Mouse (Mus musculus): ENCODE results near the gene Gm17174. TPM values are rescaled to one million over a fixed set of nuclear protein-coding genes. Genes with fewer than 3 reads are reported as not detected.

Gene Gm17174
- polyA plus RNA-seq (2014; fragmentation: Illumina TruSeq; extraction: RNeasy Lipid Tissue Mini Kit (QIAGEN cat#74804); ENCODE audit: low read depth, low replicate concordance), result not detected

GRCm38 (mm10) chr14:51592039-51592438 lies at the start of gene Gm17174:
Gm17174 (minus strand) TSS chr14:51592139.

DNA sequence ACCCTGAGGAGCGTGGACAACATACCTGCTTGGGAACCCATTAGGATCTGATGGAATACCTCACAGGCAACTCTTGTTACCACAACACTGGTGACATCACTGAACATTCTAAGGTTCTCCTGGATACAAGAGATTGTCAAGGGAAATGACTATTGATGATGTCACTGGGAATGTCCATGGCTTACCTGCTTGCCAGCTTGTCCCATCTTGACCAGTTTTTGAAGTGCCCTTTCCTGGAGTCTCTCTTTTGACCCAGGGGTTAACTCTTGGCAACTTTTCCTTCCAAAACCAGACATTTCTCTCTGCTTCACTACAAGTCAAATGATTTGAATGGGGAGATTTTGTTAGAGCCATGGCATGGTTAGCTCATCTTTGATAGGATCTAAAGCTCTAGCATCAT lies 43.6 kb upstream of the Gm17174 start, which contains the start of gene Gm4181:
Gene Gm4181, minus strand, starts transcription at position 101 of the 400 bp plus-strand sequence.

DNA sequence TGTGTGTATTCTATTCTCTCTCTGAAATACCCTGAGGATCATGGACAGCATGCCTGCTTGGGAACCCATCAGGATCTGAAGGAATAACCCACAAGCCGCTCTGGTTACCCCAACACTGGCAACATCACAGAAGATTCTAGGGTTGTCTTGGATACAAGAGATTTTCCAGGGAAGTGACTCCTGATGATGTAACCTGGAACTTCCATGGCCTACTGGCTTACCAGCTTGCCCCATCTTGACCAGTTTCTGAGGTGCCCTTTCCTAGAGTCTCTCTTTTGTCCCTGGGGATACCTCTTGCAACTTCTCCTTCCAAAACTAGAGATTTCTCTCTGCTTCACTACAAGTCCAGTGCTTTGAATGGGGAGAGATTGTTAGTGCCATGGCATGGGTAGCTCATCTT lies 19.3 kb upstream of the Gm17174 start, which contains the start of gene Gm17078:
Gene Gm17078, minus strand, starts transcription at position 101 of the 400 bp plus-strand sequence.

DNA sequence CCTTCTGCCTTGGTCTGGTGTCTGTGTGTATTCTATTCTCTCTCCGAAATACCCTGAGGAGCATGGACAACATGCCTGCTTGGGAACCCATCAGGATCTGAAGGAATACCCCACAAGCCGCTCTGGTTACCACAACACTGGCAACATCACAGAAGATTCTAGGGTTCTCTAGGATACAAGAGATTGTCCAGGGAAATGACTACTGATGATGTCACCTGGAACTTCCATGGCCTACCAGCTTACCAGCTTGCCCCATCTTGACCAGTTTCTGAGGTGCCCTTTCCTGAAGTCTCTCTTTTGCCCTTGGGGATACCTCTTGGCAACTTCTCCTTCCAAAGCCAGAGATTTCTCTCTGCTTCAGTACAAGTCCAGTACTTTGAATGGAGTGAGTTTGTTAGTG lies 18.0 kb downstream of the Gm17174 start, which contains the start of gene Gm17175:
Gene Gm17175, minus strand, starts transcription at position 101 of the 400 bp plus-strand sequence.

GRCm38 (mm10) chr14:51552490-51552889 lies 39.4 kb downstream of the Gm17174 start, which contains the start of gene Gm5622:
Gm5622 (plus strand) TSS chr14:51552790.

Other genes starting within 250 kb of the Gm17174 start
- not detected for gene Gm7247, start 230.4 kb downstream of the Gm17174 start, polyA plus RNA-seq (2014; fragmentation: Illumina TruSeq; extraction: RNeasy Lipid Tissue Mini Kit (QIAGEN cat#74804); ENCODE audit: low read depth, low replicate concordance)
- not detected for gene Vmn2r88, start 181.3 kb downstream of the Gm17174 start, polyA plus RNA-seq (2014; fragmentation: Illumina TruSeq; extraction: RNeasy Lipid Tissue Mini Kit (QIAGEN cat#74804); ENCODE audit: low read depth, low replicate concordance)
- gene Vmn2r89, start 140.3 kb downstream of the Gm17174 start, polyA plus RNA-seq (2014; fragmentation: Illumina TruSeq; extraction: RNeasy Lipid Tissue Mini Kit (QIAGEN cat#74804); ENCODE audit: low read depth, low replicate concordance), result not detected
- not detected for gene Gm5622, start 39.3 kb downstream of the Gm17174 start, polyA plus RNA-seq (2014; fragmentation: Illumina TruSeq; extraction: RNeasy Lipid Tissue Mini Kit (QIAGEN cat#74804); ENCODE audit: low read depth, low replicate concordance)
- gene Gm17175, start 18.1 kb downstream of the Gm17174 start, polyA plus RNA-seq (2014; fragmentation: Illumina TruSeq; extraction: RNeasy Lipid Tissue Mini Kit (QIAGEN cat#74804); ENCODE audit: low read depth, low replicate concordance), result not detected
- gene Gm17078, start 19.2 kb upstream of the Gm17174 start, polyA plus RNA-seq (2014; fragmentation: Illumina TruSeq; extraction: RNeasy Lipid Tissue Mini Kit (QIAGEN cat#74804); ENCODE audit: low read depth, low replicate concordance), result not detected
- 1.1 TPM for gene Gm4181, start 43.5 kb upstream of the Gm17174 start, polyA plus RNA-seq (2014; fragmentation: Illumina TruSeq; extraction: RNeasy Lipid Tissue Mini Kit (QIAGEN cat#74804); ENCODE audit: low read depth, low replicate concordance)
- not detected for gene Gm17079, start 103.3 kb upstream of the Gm17174 start, polyA plus RNA-seq (2014; fragmentation: Illumina TruSeq; extraction: RNeasy Lipid Tissue Mini Kit (QIAGEN cat#74804); ENCODE audit: low read depth, low replicate concordance)
- gene Gm5800, start 125.0 kb upstream of the Gm17174 start, polyA plus RNA-seq (2014; fragmentation: Illumina TruSeq; extraction: RNeasy Lipid Tissue Mini Kit (QIAGEN cat#74804); ENCODE audit: low read depth, low replicate concordance), result 1.1 TPM
- not detected for gene Ang4, start 181.5 kb upstream of the Gm17174 start, polyA plus RNA-seq (2014; fragmentation: Illumina TruSeq; extraction: RNeasy Lipid Tissue Mini Kit (QIAGEN cat#74804); ENCODE audit: low read depth, low replicate concordance)
- not detected for gene AY358078, start 207.9 kb upstream of the Gm17174 start, polyA plus RNA-seq (2014; fragmentation: Illumina TruSeq; extraction: RNeasy Lipid Tissue Mini Kit (QIAGEN cat#74804); ENCODE audit: low read depth, low replicate concordance)